11 mouse cellular contexts compared by ENCODE assay signal in genomic region chr2:26526443-26527257, GRCm38 (mm10). TPM values are rescaled to one million over a fixed set of nuclear protein-coding genes. Genes with fewer than 3 reads are reported as not detected.
DNase-seq lines count a peak whose midpoint lies in the region; ATAC-seq and TF ChIP-seq lines count a peak whose summit lies in the region.
"Had no signal": no experiment of that assay in that cellular context is flagged by ENCODE, and none has a peak within 500 bp of the region (broad histone marks: within the 10 kb centered on the region; RNA-seq: fewer than 3 reads in every experiment).

No protein-coding gene starts in this region.

- H3K9me3 ChIP-seq in kidney, embryonic 15.5 days (replicated peaks) = no peaks in the 10 kb centered on the region
- H3K9me3 ChIP-seq in intestine, embryonic 15.5 days = no peaks in the 10 kb centered on the region

- H3K79me2 ChIP-seq in myocyte (ENCODE audit: control insufficient read depth, insufficient read depth) = no peaks in the 10 kb centered on the region

- no peak overlapping the region for H3K4me3 ChIP-seq in kidney, embryonic 15.5 days (replicated peaks)
- H3K4me3 ChIP-seq in intestine, embryonic 15.5 days (replicated peaks) = no peak overlapping the region
- no peak overlapping the region for H3K4me3 ChIP-seq in myocyte

- DNase-seq in kidney, adult 11 months = no peak
- peak; percentile 59 for DNase-seq in heart, adult 8-10 months (ENCODE audit: low spot score)
- DNase-seq in thymus, postnatal 4 days = no peak
- DNase-seq in T-cell, adult 2 months (ENCODE audit: low spot score) = no peak
- DNase-seq in spleen, adult 18-20 months = no peak

- H3K36me3 ChIP-seq in kidney, embryonic 15.5 days = no peaks in the 10 kb centered on the region
- no peaks in the 10 kb centered on the region for H3K36me3 ChIP-seq in intestine, embryonic 15.5 days
- H3K36me3 ChIP-seq in myocyte (ENCODE audit: control insufficient read depth, insufficient read depth) = no peaks in the 10 kb centered on the region

- no peak overlapping the region for H3K9ac ChIP-seq in kidney, embryonic 15.5 days
- H3K9ac ChIP-seq in intestine, embryonic 15.5 days = no peak overlapping the region
- H3K9ac ChIP-seq: liver, embryonic 14.5 days had no signal

- H3K27ac ChIP-seq in kidney, embryonic 15.5 days = peak overlapping the region; percentile 91
- peak overlapping the region; percentile 83 for H3K27ac ChIP-seq in intestine, embryonic 15.5 days
- H3K27ac ChIP-seq: liver, embryonic 14.5 days had no signal

- H3K27me3 ChIP-seq in kidney, embryonic 15.5 days = no peaks in the 10 kb centered on the region
- no peaks in the 10 kb centered on the region for H3K27me3 ChIP-seq in intestine, embryonic 15.5 days (replicated peaks)
- no peaks in the 10 kb centered on the region for H3K27me3 ChIP-seq in myocyte (ENCODE audit: control insufficient read depth, insufficient read depth, insufficient read length)

- no peak overlapping the region for H3ac ChIP-seq in myocyte (ENCODE audit: control insufficient read depth, insufficient read length)

- 34% methylated on average over 11 of the region's 11 CpGs for WGBS in kidney, embryonic 15.5 days
- WGBS in intestine, embryonic 15.5 days = 37% methylated on average over 11 of the region's 11 CpGs

- 0 out of 2 replicates have a peak overlapping the region, but pooled peaks have one; percentile 7 for H3K4me2 ChIP-seq in kidney, embryonic 15.5 days
- no peak overlapping the region for H3K4me2 ChIP-seq in intestine, embryonic 15.5 days (replicated peaks)
- H3K4me2 ChIP-seq in myocyte (ENCODE audit: low read depth) = peak overlapping the region; percentile 44

- no peak for TF ChIP-seq POLR2A in myocyte (IDR thresholded peaks at IDR 0.05; ENCODE audit: insufficient read length, low read depth)

- peak; percentile 34; the same call in 1 of the 2 replicates for ATAC-seq in kidney, embryonic 15.5 days (replicated peaks; ENCODE audit: low FRiP score)
- peak; percentile 49 for ATAC-seq in intestine, embryonic 15.5 days

- peaks cover 43% of the 10 kb centered on the region for H3K4me1 ChIP-seq in kidney, embryonic 15.5 days
- H3K4me1 ChIP-seq in intestine, embryonic 15.5 days (replicated peaks) = peaks cover 21% of the 10 kb centered on the region

TF ChIP-seq in myocyte, 11 proteins besides CTCF, POLR2A, EP300 and RAD21:
- TF ChIP-seq TCF3 (IDR thresholded peaks at IDR 0.05; ENCODE audit: insufficient read length, low read depth) = no peak

RNA-seq across cellular contexts. Expression of gene Notch1, which starts 10.2 kb away (rescaled TPM):
- polyA plus RNA-seq in kidney, embryonic 15.5 days (2015; fragmentation: Nextera tagmentation; extraction: Ambion mirVana) = 22.0 and 24.6 TPM in 2 replicates
- 10 to 100 TPM; 22.2 to 36.5 (median 29.1) TPM for total RNA-seq in heart, adult 8-10 months (2022)
- polyA plus RNA-seq in intestine, embryonic 15.5 days (2015; fragmentation: Nextera tagmentation; extraction: Ambion mirVana) = 11.3 and 12.2 TPM in 2 replicates
- 16.3 TPM for polyA plus RNA-seq in myocyte (2012; fragmentation: generic; extraction: Trizol)

RNA-seq across cellular contexts. Expression of gene Egfl7, which starts 53.2 kb away (rescaled TPM):
- polyA plus RNA-seq in kidney, embryonic 15.5 days (2015; fragmentation: Nextera tagmentation; extraction: Ambion mirVana) = 218 and 219 TPM in 2 replicates
- total RNA-seq in heart, adult 8-10 months (2022) = 100 to 1,000 TPM; 122 to 172 (median 148) TPM
- 113 and 124 TPM in 2 replicates for polyA plus RNA-seq in intestine, embryonic 15.5 days (2015; fragmentation: Nextera tagmentation; extraction: Ambion mirVana)
- polyA plus RNA-seq in myocyte (2012; fragmentation: generic; extraction: Trizol) = 2.7 TPM

RNA-seq across cellular contexts. Expression of gene Gm20532, which starts 59.8 kb away (rescaled TPM):
- not detected in 2 replicates for polyA plus RNA-seq in kidney, embryonic 15.5 days (2015; fragmentation: Nextera tagmentation; extraction: Ambion mirVana)
- not detected for total RNA-seq in heart, adult 8-10 months (2022)
- not detected in 2 replicates for polyA plus RNA-seq in intestine, embryonic 15.5 days (2015; fragmentation: Nextera tagmentation; extraction: Ambion mirVana)
- polyA plus RNA-seq in myocyte (2012; fragmentation: generic; extraction: Trizol) = not detected
- total RNA-seq: adrenal gland, adult 2 months; granulocyte monocyte progenitor cell, adult 5-6 weeks had no signal
- polyA plus RNA-seq: adrenal gland, adult 2 months; liver, embryonic 14.5 days had no signal

Comparison
In these comparisons a context has a peak if more than half of its experiments do, and no peak if none do; other contexts are left out.
1. RNA of gene Egfl7, which starts 53.2 kb away (polyA plus RNA-seq): 218 to 219 TPM in kidney, embryonic 15.5 days and 113 to 124 TPM in intestine, embryonic 15.5 days; 2.7 TPM in myocyte (single experiment); every median in the first group is over 10 times any median in the second.